Mouse (Mus musculus): Measurements from ENCODE around the gene Dctpp1.

DNA sequence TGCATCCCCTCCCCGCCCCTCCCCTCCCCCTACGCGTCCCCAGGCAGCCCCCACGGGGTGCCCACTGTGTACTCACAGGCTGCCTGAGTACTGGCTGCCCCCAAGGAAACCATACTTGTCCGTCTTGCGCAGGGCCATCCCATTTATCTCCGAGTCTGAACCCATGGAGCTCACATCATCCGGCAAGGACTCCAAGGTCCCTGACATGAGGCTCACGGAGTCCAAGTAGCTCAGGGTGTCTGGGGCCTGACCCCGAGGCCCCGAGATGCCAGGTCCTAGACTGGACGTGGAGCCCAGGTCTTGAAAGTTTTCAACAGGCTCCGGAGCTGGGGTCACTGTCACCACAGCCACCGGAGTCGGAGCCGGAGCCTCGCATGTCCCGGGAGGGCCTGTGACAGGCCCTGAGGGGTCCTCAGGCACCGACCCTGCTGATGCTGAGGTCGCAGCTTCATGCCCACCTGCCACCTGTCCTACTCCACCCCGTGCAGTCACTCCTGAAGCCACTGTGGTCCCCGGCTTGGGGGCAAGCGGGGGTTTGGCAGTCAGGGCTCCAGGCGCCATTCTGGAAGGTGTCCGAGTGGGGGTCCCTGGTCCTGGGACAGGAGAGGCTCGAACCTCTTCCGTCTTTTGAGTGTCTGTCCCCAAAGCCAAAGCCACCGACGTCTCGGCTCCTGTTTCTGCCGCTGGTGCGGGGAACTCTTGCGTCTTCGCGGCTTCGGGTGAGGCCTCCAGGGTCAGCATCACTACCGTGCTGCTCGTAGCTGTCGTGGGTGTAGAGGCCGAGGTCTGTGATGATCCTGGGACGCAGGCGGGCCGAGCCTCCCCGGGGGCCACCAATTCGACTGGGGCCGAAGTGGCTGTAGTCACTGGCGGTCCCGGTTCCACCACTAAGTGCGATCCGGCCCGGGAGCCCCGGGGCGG is 52.9 kb downstream of the Dctpp1 start:
- TF ChIP-seq POLR2A (IDR thresholded peaks at IDR 0.05; ENCODE audit: low read depth, low read length) = no peak
- no peak for TF ChIP-seq CTCF (conservative IDR thresholded peaks at IDR 0.05; ENCODE audit: insufficient read depth, insufficient read length, low read depth, low read length)

Measured in kidney, adult 2 months (tissue).